ENCODE assay signal across 8 mouse cellular contexts in the genomic region with DNA sequence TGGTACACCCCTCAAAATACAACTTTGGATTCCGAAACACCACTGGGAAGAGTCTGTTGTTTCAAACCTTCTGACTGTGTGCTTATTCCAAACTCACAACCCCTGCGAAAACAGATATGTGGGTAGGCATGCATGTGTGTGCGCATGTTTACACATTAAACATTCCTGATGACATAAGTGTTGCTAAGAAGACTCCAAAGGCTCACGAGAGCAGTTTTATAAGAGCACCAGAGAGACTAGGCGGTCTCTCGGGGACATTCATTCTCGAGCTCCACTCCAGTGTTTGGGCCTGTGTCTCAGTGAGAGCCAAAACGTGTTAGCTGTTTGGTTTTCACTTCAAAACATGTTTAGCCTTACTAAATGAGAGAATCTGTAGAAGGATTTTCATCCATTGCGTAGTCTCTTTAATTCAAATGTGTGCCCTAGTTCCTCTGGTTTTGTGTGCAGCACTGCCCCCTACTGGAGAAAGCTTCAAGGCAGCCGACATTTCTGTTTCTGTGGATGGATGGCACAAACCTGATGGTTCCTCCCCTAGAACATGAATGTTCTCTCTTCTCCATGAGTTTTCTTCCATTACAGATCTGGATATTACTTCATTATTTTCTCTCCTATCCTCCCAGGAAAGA. TPM values are rescaled to one million over a fixed set of nuclear protein-coding genes. Genes with fewer than 3 reads are reported as not detected.
DNase-seq lines count a peak whose midpoint lies in the region; ATAC-seq and TF ChIP-seq lines count a peak whose summit lies in the region.

No protein-coding gene starts in this region.

- H3K9ac ChIP-seq in hindbrain, embryonic 12.5 days: no peak overlapping the region

- no peaks in the 10 kb centered on the region for H3K27me3 ChIP-seq in hindbrain, embryonic 10.5 days (ENCODE audit: insufficient read depth, poor library complexity, severe bottlenecking)
- no peaks in the 10 kb centered on the region for H3K27me3 ChIP-seq in hindbrain, embryonic 12.5 days
- no peaks in the 10 kb centered on the region for H3K27me3 ChIP-seq in embryonic facial prominence, embryonic 10.5 days (replicated peaks; ENCODE audit: low read depth, poor library complexity, severe bottlenecking)
- no peaks in the 10 kb centered on the region for H3K27me3 ChIP-seq in small intestine, adult 2 months (ENCODE audit: control insufficient read depth, insufficient read depth, low read length)

- 0 out of 2 replicates have a peak, but pooled peaks cover 10% of the 10 kb centered on the region for H3K4me1 ChIP-seq in hindbrain, embryonic 10.5 days (replicated peaks)
- no peaks in the 10 kb centered on the region for H3K4me1 ChIP-seq in hindbrain, embryonic 12.5 days
- peaks cover 8% of the 10 kb centered on the region for H3K4me1 ChIP-seq in embryonic facial prominence, embryonic 10.5 days
- no peaks in the 10 kb centered on the region for H3K4me1 ChIP-seq in small intestine, adult 2 months (ENCODE audit: control insufficient read depth, insufficient read depth, insufficient read length, low read length)

- no peaks in the 10 kb centered on the region for H3K9me3 ChIP-seq in hindbrain, embryonic 10.5 days
- no peaks in the 10 kb centered on the region for H3K9me3 ChIP-seq in hindbrain, embryonic 12.5 days (replicated peaks)
- no peaks in the 10 kb centered on the region for H3K9me3 ChIP-seq in embryonic facial prominence, embryonic 10.5 days

- no peak overlapping the region for H3K4me2 ChIP-seq in hindbrain, embryonic 12.5 days (replicated peaks)

- WGBS in hindbrain, embryonic 10.5 days: 66% methylated on average over 10 of the region's 10 CpGs
- 63% methylated on average over 10 of the region's 10 CpGs for WGBS in hindbrain, embryonic 12.5 days
- 70% methylated on average over 10 of the region's 10 CpGs for WGBS in embryonic facial prominence, embryonic 10.5 days
- WGBS in small intestine, adult 2 months: 64% methylated on average over 10 of the region's 10 CpGs

- DNase-seq in hindbrain, embryonic 10.5 days (ENCODE audit: low spot score): peak; percentile 69
- DNase-seq in adrenal gland, postnatal 36 days: peak; percentile 63 to 75
- DNase-seq in embryonic facial prominence, embryonic 10.5 days (ENCODE audit: low spot score): peak; percentile 74
- DNase-seq in heart, postnatal 10 days: peak; percentile 71 to 87
- peak; percentile 80 to 88 for DNase-seq in layer of hippocampus, postnatal 10 days (ENCODE audit: low spot score in 2 of 2)
- peak; percentile 43 to 78 for DNase-seq in lung, postnatal 4 days

- intact Hi-C loops in heart, postnatal 10 days (cut with DNase I): loop anchor here (1.0 to 10.0 kb wide), 3 partner anchors 394 to 502 kb away; a partner anchor contains a TSS

- no peak for TF ChIP-seq POLR2A in small intestine, adult 2 months (IDR thresholded peaks at IDR 0.05; ENCODE audit: low read depth, low read length)

- peak; percentile 60; the same call in 1 of the 2 replicates for TF ChIP-seq CTCF in small intestine, adult 2 months (IDR thresholded peaks at IDR 0.05; ENCODE audit: extremely low read depth, insufficient read length, insufficient replicate concordance, low read depth, low read length)

- no peak overlapping the region for H3K4me3 ChIP-seq in hindbrain, embryonic 10.5 days
- no peak overlapping the region for H3K4me3 ChIP-seq in hindbrain, embryonic 12.5 days
- no peak overlapping the region for H3K4me3 ChIP-seq in embryonic facial prominence, embryonic 10.5 days
- no peak overlapping the region for H3K4me3 ChIP-seq in small intestine, adult 2 months (ENCODE audit: low read depth, low read length)

- H3K36me3 ChIP-seq in hindbrain, embryonic 10.5 days: no peaks in the 10 kb centered on the region
- no peaks in the 10 kb centered on the region for H3K36me3 ChIP-seq in hindbrain, embryonic 12.5 days
- no peaks in the 10 kb centered on the region; the same call in 1 of the 2 replicates for H3K36me3 ChIP-seq in embryonic facial prominence, embryonic 10.5 days (replicated peaks)
- H3K36me3 ChIP-seq in small intestine, adult 2 months (ENCODE audit: control insufficient read depth, insufficient read depth, low read length): no peaks in the 10 kb centered on the region

- H3K27ac ChIP-seq in hindbrain, embryonic 10.5 days: no peak overlapping the region
- no peak overlapping the region for H3K27ac ChIP-seq in hindbrain, embryonic 12.5 days
- H3K27ac ChIP-seq in embryonic facial prominence, embryonic 10.5 days (replicated peaks): no peak overlapping the region
- no peak overlapping the region for H3K27ac ChIP-seq in small intestine, adult 2 months (ENCODE audit: insufficient read depth, low read depth, low read length)

- no peak for ATAC-seq in hindbrain, embryonic 12.5 days (ENCODE audit: low FRiP score)

RNA-seq across cellular contexts. Expression of a gene that starts 24.2 kb away (rescaled TPM):
- polyA plus RNA-seq in hindbrain, embryonic 10.5 days (2016; fragmentation: Nextera tagmentation; extraction: Ambion mirVana): 49.2 and 52.5 TPM in 2 replicates
- polyA plus RNA-seq in hindbrain, embryonic 12.5 days (2016; fragmentation: Nextera tagmentation; extraction: Ambion mirVana): 37.3 and 45.7 TPM in 2 replicates
- 10 to 100 TPM; 18.3 to 30.3 TPM for total RNA-seq in adrenal gland, postnatal 36 days (2021)
- polyA plus RNA-seq in embryonic facial prominence, embryonic 10.5 days (2016; fragmentation: Nextera tagmentation; extraction: Ambion mirVana): 26.5 and 28.9 TPM in 2 replicates
- 10 to 100 TPM; 46.6 to 49.2 TPM for total RNA-seq in heart, postnatal 10 days (2021)
- total RNA-seq in layer of hippocampus, postnatal 10 days (2021): 10 to 100 TPM; 18.9 to 23.0 TPM
- polyA plus RNA-seq in small intestine, adult 2 months (2012; rRNA removed): 1.9 and 6.2 TPM in 2 replicates
